Mouse (Mus musculus) hindbrain, embryonic 16.5 days (tissue): ENCODE measurements around the gene Twsg1. TPM values are rescaled to one million over a fixed set of nuclear protein-coding genes. Genes with fewer than 3 reads are reported as not detected.

Experiments
- ATAC-seq: fragments of 200-750 bp; cut with Nextera tagmentation; 2 replicates; pipeline ENCODE4 v1.8.0; 2017; ENCODE audit warnings: moderate TSS enrichment, moderate library complexity
- H3K27ac ChIP-seq: fragments of 300-500 bp; sonication (generic); 2 replicates; pipeline ENCODE4 v1.5.1; 2014; ENCODE audit warnings: low read depth, mild to moderate bottlenecking, control low read depth, low read length, moderate library complexity
- H3K27me3 ChIP-seq: fragments of 300-500 bp; sonication (generic); replicated peaks from 2 replicates; pipeline ENCODE4 v1.6.1; 2014; ENCODE audit warnings: low read length; ENCODE audit not compliant: control insufficient read depth, insufficient read depth
- H3K36me3 ChIP-seq: fragments of 300-500 bp; sonication (generic); 2 replicates; pipeline ENCODE4 v1.6.1; 2014; ENCODE audit warnings: mild to moderate bottlenecking, low read length, moderate library complexity, mixed read lengths; ENCODE audit not compliant: control insufficient read depth, insufficient read depth
- H3K4me1 ChIP-seq: fragments of 300-500 bp; sonication (generic); 2 replicates; pipeline ENCODE4 v1.6.1; 2014; ENCODE audit warnings: low read depth, low read length; ENCODE audit not compliant: control insufficient read depth, insufficient read depth
- H3K4me2 ChIP-seq: fragments of 300-500 bp; sonication (generic); 2 replicates; pipeline ENCODE4 v1.6.1; 2014; ENCODE audit warnings: mild to moderate bottlenecking, low read length, control low read depth, moderate library complexity
- H3K4me3 ChIP-seq: fragments of 300-500 bp; sonication (generic); 2 replicates; pipeline ENCODE4 v1.5.1; 2014; ENCODE audit warnings: mild to moderate bottlenecking, low read length, control low read depth, moderate library complexity
- H3K9ac ChIP-seq: fragments of 300-500 bp; sonication (generic); 2 replicates; pipeline ENCODE4 v1.6.1; 2014; ENCODE audit warnings: low read depth, mild to moderate bottlenecking, control low read depth, low read length, moderate library complexity
- H3K9me3 ChIP-seq: fragments of 300-500 bp; sonication (generic); 2 replicates; pipeline ENCODE4 v1.6.1; 2014; ENCODE audit warnings: mild to moderate bottlenecking, low read length, moderate library complexity; ENCODE audit not compliant: control insufficient read depth
- WGBS: fragments of 180-500 bp; shearing (Covaris S2); extraction: QIAGEN DNeasy Blood & Tissue Kit; methylation state at CpG from one replicate; pipeline ENCODE4 v1.1.7; 2014; 5-methylcytosine and 5-hydroxymethylcytosine counted together
- polyA plus RNA-seq: library from polyadenylated mRNA; unstranded; fragments of >200 nt; fragmentation: Nextera tagmentation; extraction: Ambion mirVana; gene quantifications from 2 replicates; pipeline ENCODE4 v1.2.1, GENCODE M21; 2015

Gene Twsg1
- polyA plus RNA-seq, 1 experiment from 2014 or later, result 48.2 TPM

DNA sequence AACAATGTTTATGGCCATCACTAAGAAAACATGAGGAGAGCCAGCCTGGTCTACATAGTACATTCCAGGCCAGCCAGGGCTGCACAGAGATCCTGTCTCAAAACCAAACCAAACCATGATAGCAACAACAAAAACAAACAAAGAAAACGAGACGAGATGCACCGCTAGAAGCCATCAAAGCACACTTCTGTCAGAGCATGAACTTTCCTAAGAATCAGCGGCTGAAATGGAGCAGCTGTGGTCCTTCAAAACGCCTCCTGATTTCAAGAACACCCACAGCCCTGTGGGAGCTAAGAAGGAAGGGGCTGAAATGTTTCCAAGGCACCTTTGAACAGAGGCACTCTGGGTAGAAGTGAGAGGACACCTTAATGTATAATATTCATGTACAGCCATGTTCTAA lies 26.8 kb downstream of the Twsg1 start:
- H3K27me3 ChIP-seq, result no peaks in the 10 kb centered on the region
- H3K4me2 ChIP-seq, result no peak overlapping the region
- WGBS, result 74% methylated on average over 5 of the region's 5 CpGs
- H3K9ac ChIP-seq, result no peak overlapping the region
- peaks cover 37% of the 10 kb centered on the region for H3K36me3 ChIP-seq
- H3K4me1 ChIP-seq, result no peaks in the 10 kb centered on the region
- H3K27ac ChIP-seq, result no peak overlapping the region
- no peaks in the 10 kb centered on the region for H3K9me3 ChIP-seq
- no peak for ATAC-seq
- H3K4me3 ChIP-seq, result no peak overlapping the region

DNA sequence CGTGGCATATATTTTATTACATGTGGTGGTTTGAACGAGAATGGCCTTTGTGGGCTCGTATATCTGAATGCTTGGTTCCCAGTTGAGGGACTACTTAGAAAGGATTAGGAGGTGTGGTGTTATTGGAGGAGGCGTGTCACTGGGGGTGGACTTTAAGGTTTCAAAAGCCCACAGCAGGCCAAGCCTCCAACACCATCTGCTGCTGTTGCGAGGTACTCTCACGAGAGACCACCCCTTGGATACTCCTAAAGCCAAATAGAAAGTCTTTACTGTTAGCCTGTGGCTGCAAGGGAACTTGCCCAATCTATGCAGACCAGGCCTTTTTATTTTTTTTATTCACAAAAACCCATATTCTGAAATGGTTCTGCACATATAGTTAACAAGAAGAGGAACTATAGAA lies 29.1 kb downstream of the Twsg1 start:
- peaks cover 28% of the 10 kb centered on the region for H3K36me3 ChIP-seq
- no peaks in the 10 kb centered on the region for H3K9me3 ChIP-seq
- H3K9ac ChIP-seq, result no peak overlapping the region
- no peak for ATAC-seq
- H3K27ac ChIP-seq, result no peak overlapping the region
- no peaks in the 10 kb centered on the region for H3K27me3 ChIP-seq
- H3K4me2 ChIP-seq, result no peak overlapping the region
- 82% methylated on average over 6 of the region's 6 CpGs for WGBS
- no peak overlapping the region for H3K4me3 ChIP-seq
- H3K4me1 ChIP-seq, result no peaks in the 10 kb centered on the region

DNA sequence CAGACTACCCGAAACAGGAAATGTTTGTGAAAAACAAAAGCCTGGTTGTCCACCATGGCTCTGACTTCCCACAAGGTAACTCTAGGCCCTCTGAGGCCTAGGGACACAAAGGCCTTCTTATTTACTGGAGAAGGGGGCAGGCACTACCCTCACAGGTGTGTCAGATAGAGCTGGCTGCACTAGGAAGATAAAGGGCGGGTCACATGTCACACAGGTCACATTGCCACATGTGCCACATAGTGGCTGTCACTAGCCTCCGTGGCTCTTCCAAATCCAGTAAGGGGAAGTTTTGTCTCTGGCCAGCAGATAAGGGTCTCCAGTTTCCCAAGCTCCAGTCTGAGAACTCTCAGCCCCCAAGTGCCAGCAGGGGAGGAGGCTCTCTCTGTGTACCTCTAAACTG lies 31.8 kb downstream of the Twsg1 start:
- Histone ChIP-seq H3K4me1 (no peaks in the 10 kb centered on the region), H3K9me3 (no peaks in the 10 kb centered on the region), H3K27ac (no peak overlapping the region), H3K4me3 (no peak overlapping the region), H3K9ac (no peak overlapping the region), H3K4me2 (no peak overlapping the region), H3K36me3 (peaks cover 16% of the 10 kb centered on the region), H3K27me3 (no peaks in the 10 kb centered on the region)
- WGBS, result 82% methylated on average over 3 of the region's 3 CpGs
- ATAC-seq, result no peak

DNA sequence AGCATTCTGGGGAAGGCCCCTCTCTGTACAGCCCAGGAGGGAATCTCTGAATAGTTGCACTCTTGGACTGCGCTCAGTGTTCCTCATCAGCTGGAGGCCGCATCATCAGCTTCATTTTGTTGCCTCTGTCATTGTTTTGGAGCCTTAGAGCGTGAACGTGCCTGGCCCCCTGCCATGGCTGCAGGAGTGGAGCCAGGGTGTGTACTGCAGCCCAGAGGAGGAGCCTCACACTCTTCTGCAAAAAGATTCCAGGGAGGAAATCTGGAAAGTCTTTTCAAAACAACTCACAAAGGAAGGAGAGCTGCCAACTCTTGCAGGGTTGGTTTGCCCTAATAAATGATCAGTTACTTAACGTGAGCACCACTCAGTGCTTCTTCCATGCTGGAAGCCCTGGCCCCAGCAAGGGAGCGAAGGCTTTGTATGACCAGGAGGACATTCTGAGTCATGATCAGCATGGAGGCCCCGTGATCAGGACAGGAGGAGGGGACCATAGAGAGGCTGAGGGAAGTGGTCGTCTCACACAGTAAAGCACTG lies 34.8 kb downstream of the Twsg1 start:
- H3K4me2 ChIP-seq, result no peak overlapping the region
- no peak overlapping the region for H3K9ac ChIP-seq
- peak; percentile 97 for ATAC-seq
- H3K27me3 ChIP-seq, result no peaks in the 10 kb centered on the region
- H3K27ac ChIP-seq, result peak overlapping the region; percentile 75
- H3K9me3 ChIP-seq, result no peaks in the 10 kb centered on the region
- H3K4me1 ChIP-seq, result no peaks in the 10 kb centered on the region
- H3K36me3 ChIP-seq, result no peaks in the 10 kb centered on the region
- no peak overlapping the region for H3K4me3 ChIP-seq
- WGBS, result 11% methylated on average over 8 of the region's 8 CpGs

DNA sequence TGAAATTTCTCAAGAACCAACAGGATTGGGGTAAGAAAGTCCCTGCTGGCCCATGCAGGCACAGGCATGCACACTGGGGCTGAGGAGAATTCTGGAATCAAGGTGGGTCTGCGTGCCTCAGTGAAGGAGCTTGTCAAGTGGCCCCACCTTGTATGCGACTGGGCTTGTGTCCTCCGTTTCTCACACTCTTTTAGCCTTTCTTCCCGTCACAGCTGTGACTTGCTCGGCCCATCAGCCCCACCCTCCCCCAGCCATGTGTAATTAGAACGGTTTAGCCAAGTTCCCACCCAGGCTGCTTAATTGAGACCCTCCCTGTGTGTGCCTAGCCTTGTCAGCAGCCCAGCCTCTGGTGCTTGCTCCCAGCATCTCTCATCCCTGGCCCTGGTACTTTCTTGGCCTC lies 36.9 kb downstream of the Twsg1 start:
- no peak overlapping the region for H3K9ac ChIP-seq
- 35% methylated on average over 6 of the region's 6 CpGs for WGBS
- no peaks in the 10 kb centered on the region for H3K27me3 ChIP-seq
- H3K27ac ChIP-seq, result no peak overlapping the region
- H3K4me1 ChIP-seq, result no peaks in the 10 kb centered on the region
- H3K9me3 ChIP-seq, result no peaks in the 10 kb centered on the region
- H3K36me3 ChIP-seq, result no peaks in the 10 kb centered on the region
- H3K4me3 ChIP-seq, result no peak overlapping the region
- no peak for ATAC-seq
- no peak overlapping the region for H3K4me2 ChIP-seq

DNA sequence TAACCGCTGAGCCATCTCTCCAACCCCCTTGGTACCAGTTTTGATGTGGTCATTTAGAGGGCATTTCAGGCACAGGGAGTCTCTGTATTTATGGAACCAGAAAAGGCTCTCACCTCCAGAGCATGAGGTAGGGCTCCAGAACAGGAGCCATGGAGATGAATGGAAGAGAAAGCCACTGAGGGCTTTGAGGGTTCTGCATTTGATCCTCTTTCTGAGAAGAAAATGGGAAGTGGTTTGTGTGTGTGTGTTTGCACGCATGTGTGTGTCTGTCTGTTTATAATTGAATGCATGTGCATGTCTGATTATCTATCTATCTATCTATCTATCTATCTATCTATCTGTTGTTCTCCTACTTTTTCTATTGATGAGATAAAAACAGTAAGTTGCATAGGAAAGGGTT lies 38.8 kb downstream of the Twsg1 start:
- ATAC-seq, result no peak
- 90% methylated on average over 2 of the region's 2 CpGs for WGBS

DNA sequence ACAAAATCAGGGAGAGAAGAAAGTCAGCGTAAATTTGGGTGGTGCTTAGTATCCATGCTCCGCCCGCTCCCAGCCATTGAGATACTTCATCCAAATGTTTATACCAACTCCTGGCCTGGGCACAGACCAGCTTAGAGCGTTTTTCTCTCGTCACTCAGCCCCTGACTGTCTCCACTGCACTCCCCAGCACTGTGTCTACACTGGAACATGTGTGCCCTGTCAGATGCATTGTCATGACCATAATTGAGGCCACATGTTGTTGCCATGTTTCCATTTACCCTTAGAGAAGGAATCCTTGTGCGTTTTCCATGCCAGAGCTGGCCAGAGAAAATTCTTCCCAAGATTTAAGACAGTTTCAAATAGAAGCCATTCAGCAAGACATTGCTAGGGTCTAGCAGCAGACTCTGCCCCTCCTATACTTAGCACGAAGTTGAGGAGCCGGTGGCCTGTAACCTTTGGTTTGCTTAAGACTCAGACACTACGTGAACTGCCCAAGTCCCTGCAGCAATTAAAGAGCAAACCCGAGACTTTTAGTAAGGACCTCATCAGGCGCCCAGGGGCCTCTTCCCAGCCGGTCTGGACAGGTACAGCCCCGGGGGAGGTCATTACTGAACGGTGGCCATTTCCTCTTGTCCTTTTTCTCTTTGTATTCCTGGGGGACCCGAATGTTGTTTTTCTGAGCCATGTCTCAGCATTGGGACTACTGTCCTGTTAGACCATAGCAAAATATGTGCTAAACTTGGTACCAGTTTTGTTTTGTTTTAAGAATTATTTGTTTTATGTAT lies 39.5 kb downstream of the Twsg1 start:
- WGBS, result 80% methylated on average over 15 of the region's 15 CpGs
- no peaks in the 10 kb centered on the region; the same call in 1 of the 2 replicates for H3K9me3 ChIP-seq
- no peak overlapping the region for H3K4me2 ChIP-seq
- H3K9ac ChIP-seq, result no peak overlapping the region
- no peak for ATAC-seq
- H3K36me3 ChIP-seq, result no peaks in the 10 kb centered on the region
- H3K27ac ChIP-seq, result no peak overlapping the region
- H3K27me3 ChIP-seq, result no peaks in the 10 kb centered on the region
- no peaks in the 10 kb centered on the region for H3K4me1 ChIP-seq
- H3K4me3 ChIP-seq, result no peak overlapping the region

More for the DNA sequence above, 38.8 kb downstream of the Twsg1 start:
- H3K9ac ChIP-seq, result no peak overlapping the region
- H3K36me3 ChIP-seq, result no peaks in the 10 kb centered on the region
- H3K27me3 ChIP-seq, result no peaks in the 10 kb centered on the region
- H3K9me3 ChIP-seq, result no peaks in the 10 kb centered on the region; the same call in 1 of the 2 replicates
- no peak overlapping the region for H3K27ac ChIP-seq
- no peak overlapping the region for H3K4me3 ChIP-seq
- no peaks in the 10 kb centered on the region for H3K4me1 ChIP-seq
- H3K4me2 ChIP-seq, result no peak overlapping the region

DNA sequence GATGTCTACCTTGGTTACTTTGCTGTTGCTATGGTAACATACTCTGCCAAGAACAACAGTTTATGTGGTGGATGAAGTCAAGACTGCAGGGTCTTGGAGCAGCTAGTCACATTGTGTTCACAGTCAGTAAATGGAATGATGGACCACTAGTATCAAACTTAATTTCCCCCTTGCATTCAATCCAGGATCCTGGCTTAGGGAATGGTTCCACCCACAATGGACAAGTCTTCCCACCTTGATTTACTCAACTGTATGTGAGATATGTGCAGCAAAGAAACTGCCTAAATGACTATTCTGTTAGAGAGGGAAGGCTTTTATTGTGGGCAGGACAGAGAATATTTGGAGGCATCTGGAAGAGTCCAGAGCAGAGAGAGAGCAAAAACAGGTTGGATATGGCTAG lies 42.8 kb downstream of the Twsg1 start:
- Histone ChIP-seq H3K4me1 (no peaks in the 10 kb centered on the region), H3K36me3 (no peaks in the 10 kb centered on the region), H3K9me3 (no peaks in the 10 kb centered on the region; the same call in 1 of the 2 replicates), H3K27ac (no peak overlapping the region), H3K4me2 (no peak overlapping the region), H3K9ac (no peak overlapping the region), H3K27me3 (no peaks in the 10 kb centered on the region), H3K4me3 (no peak overlapping the region)
- ATAC-seq, result no peak

DNA sequence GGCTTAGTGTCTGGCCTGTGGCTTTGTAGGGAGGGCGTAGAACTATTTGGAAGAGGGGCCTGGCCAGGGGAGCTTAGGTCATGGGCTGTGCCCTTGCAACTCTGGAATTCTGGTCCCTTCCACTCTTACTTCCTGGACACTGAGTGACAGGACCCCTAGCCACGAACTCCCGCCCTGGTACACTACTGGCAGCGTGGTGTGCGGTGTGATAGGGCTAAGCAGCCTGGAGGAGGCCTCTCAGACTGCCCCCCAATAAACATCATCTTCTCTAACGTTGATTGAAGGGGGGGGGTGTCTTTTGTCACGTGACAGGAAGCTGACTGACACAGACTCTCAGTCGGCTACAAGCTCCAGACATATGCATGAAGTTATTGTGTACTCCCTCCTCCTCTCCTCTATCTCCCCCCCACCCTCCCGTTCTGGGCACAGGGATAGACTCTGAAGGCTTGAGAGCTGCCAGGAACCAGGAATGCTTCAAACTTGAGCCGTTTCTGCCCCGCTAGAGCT lies 44.1 kb downstream of the Twsg1 start:
- no peak overlapping the region for H3K4me3 ChIP-seq
- H3K4me2 ChIP-seq, result no peak overlapping the region
- H3K9me3 ChIP-seq, result no peaks in the 10 kb centered on the region; the same call in 1 of the 2 replicates
- H3K36me3 ChIP-seq, result no peaks in the 10 kb centered on the region
- 0 out of 2 replicates have a peak, but pooled peaks have one; percentile 54 for ATAC-seq
- no peaks in the 10 kb centered on the region for H3K4me1 ChIP-seq
- H3K27ac ChIP-seq, result no peak overlapping the region
- no peak overlapping the region for H3K9ac ChIP-seq
- no peaks in the 10 kb centered on the region for H3K27me3 ChIP-seq
- WGBS, result 70% methylated on average over 11 of the region's 11 CpGs
